Mouse (Mus musculus): ENCODE data around the gene Wdtc1.

DNA sequence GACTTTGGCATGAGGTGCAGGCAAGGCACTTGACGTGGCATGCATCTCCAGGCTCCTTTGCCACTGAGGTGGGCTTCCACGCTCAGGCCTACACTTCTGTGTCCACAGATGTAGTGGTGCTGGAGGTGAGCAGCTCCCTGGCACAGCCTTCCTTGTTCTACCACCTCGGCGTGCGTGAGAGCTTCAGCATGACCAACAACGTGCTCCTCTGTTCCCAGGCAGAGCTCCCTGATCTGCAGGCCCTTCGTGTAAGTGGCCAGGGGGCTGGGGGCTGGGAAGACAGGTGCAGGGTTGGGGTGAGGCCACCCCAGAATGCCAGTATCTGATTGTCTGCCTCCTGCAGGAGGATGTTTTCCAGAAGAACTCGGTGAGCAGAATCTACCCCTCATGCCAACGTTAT, 110.6 kb downstream of the Wdtc1 start:
- TF ChIP-seq CTCF (IDR thresholded peaks at IDR 0.05) (no peak), POLR2A (IDR thresholded peaks at IDR 0.05; ENCODE audit: insufficient read depth, low read depth, low read length) (no peak), EP300 (IDR thresholded peaks at IDR 0.05; ENCODE audit: insufficient read depth, low read depth, low read length) (no peak)

Measured in heart, adult 2 months (tissue).